Mouse (Mus musculus) CH12.LX (cell line): Measurements from ENCODE around the gene Fap. TPM values are rescaled to one million over a fixed set of nuclear protein-coding genes. Genes with fewer than 3 reads are reported as not detected.

Source experiments
- DNase-seq: peaks from one replicate; pipeline ENCODE4 v3.0.0-alpha.2; 2013; ENCODE audit errors: extremely low read depth
- H3K27ac ChIP-seq: 2 replicates; pipeline ENCODE4 v1.5.1; 2012; ENCODE audit warnings: low read depth, mild to moderate bottlenecking, control low read depth, moderate library complexity; ENCODE audit not compliant: insufficient read depth
- H3K27me3 ChIP-seq: replicated peaks from 2 replicates; pipeline ENCODE3; 2012; ENCODE audit warnings: inconsistent platforms
- H3K36me3 ChIP-seq, 2 experiments: replicated peaks in 1 of 2; 2 replicates each; pipeline versions ENCODE3 to v1.6.1; 2012; ENCODE audit warnings: inconsistent platforms in 1 of 2, low read length in 1 of 2, mild to moderate bottlenecking in 1 of 2, mixed read lengths in 1 of 2, moderate library complexity in 1 of 2; ENCODE audit not compliant: control insufficient read depth in 1 of 2, insufficient read depth in 1 of 2
- H3K4me1 ChIP-seq, 2 experiments: 2 replicates each; pipeline ENCODE4 v1.6.1; 2012; ENCODE audit warnings: inconsistent platforms in 1 of 2, moderate library complexity in 1 of 2; ENCODE audit not compliant: insufficient read depth in 2 of 2, control insufficient read depth in 1 of 2
- H3K4me2 ChIP-seq: 2 replicates; pipeline ENCODE4 v1.6.1; 2012; ENCODE audit warnings: low read depth, mild to moderate bottlenecking, control low read depth; ENCODE audit not compliant: poor library complexity, insufficient read depth, severe bottlenecking
- H3K4me3 ChIP-seq, 3 experiments: fragments of 150-350 bp in 1 of 3; sonication (generic) in 1 of 3; replicated peaks in 1 of 3; 2 replicates each; pipeline versions ENCODE3 to v1.5.1; 2011 to 2012; ENCODE audit warnings: low read depth in 2 of 3, low read length in 2 of 3, mild to moderate bottlenecking in 2 of 3, moderate library complexity in 2 of 3, control low read depth in 1 of 3, improper control_type of control experiment in 1 of 3, inconsistent platforms in 1 of 3, mixed read lengths in 1 of 3; ENCODE audit not compliant: poor library complexity in 1 of 3
- H3K79me2 ChIP-seq: replicated peaks from 2 replicates; pipeline ENCODE4 v1.6.1; 2012; ENCODE audit warnings: mild to moderate bottlenecking, moderate library complexity; ENCODE audit not compliant: control insufficient read depth, poor library complexity, insufficient read depth, severe bottlenecking; ENCODE audit errors: extremely low read depth
- H3K9ac ChIP-seq: 2 replicates; pipeline ENCODE4 v1.6.1; 2012; ENCODE audit warnings: low read depth, mild to moderate bottlenecking, control low read depth, moderate library complexity; ENCODE audit not compliant: insufficient read depth
- H3K9me3 ChIP-seq: replicated peaks from 2 replicates; pipeline ENCODE3; 2012; ENCODE audit warnings: low read length, inconsistent platforms, mixed read lengths
- BHLHE40 ChIP-seq: IDR thresholded peaks from 2 replicates; pipeline ENCODE4 v1.6.1; 2011; ENCODE audit warnings: mild to moderate bottlenecking, low read depth, low read length, improper control_type of control experiment
- CHD1 ChIP-seq: IDR thresholded peaks from 2 replicates; pipeline ENCODE4 v1.6.1; 2012; ENCODE audit warnings: low read depth, low read length, improper control_type of control experiment, inconsistent platforms
- ELF1 ChIP-seq: IDR thresholded peaks from 2 replicates; pipeline ENCODE4 v1.6.1; 2014; ENCODE audit warnings: low read depth, mild to moderate bottlenecking, inconsistent platforms, low read length, improper control_type of control experiment
- ETS1 ChIP-seq: conservative IDR thresholded peaks from 2 replicates; pipeline ENCODE4 v1.6.1; 2012; ENCODE audit warnings: low read depth, mild to moderate bottlenecking, inconsistent platforms, low read length, improper control_type of control experiment, moderate library complexity
- GABPA ChIP-seq: IDR thresholded peaks from 2 replicates; pipeline ENCODE4 v1.6.1; 2012; ENCODE audit warnings: low read depth, low read length, improper control_type of control experiment, inconsistent platforms; ENCODE audit not compliant: insufficient replicate concordance
- HCFC1 ChIP-seq: IDR thresholded peaks from 2 replicates; pipeline ENCODE4 v1.6.1; 2012; ENCODE audit warnings: low read depth, mild to moderate bottlenecking, inconsistent platforms, low read length, improper control_type of control experiment
- JUN ChIP-seq: IDR thresholded peaks from 2 replicates; pipeline ENCODE4 v1.6.1; 2011; ENCODE audit warnings: low read depth, mild to moderate bottlenecking, low read length, improper control_type of control experiment, moderate library complexity; ENCODE audit not compliant: insufficient read depth
- MAFK ChIP-seq: IDR thresholded peaks from 2 replicates; pipeline ENCODE4 v1.6.1; 2011; ENCODE audit warnings: low read length, improper control_type of control experiment; ENCODE audit not compliant: insufficient replicate concordance
- MAX ChIP-seq: IDR thresholded peaks from 2 replicates; pipeline ENCODE4 v1.6.1; 2011; ENCODE audit warnings: low read length, improper control_type of control experiment
- MEF2A ChIP-seq: IDR thresholded peaks from 2 replicates; pipeline ENCODE4 v1.6.1; 2014; ENCODE audit warnings: low read depth, mild to moderate bottlenecking, inconsistent platforms, low read length, improper control_type of control experiment, borderline replicate concordance
- MXI1 ChIP-seq: IDR thresholded peaks from 2 replicates; pipeline ENCODE4 v1.6.1; 2011; ENCODE audit warnings: mild to moderate bottlenecking, low read depth, low read length, improper control_type of control experiment
- MYC ChIP-seq: IDR thresholded peaks from 2 replicates; pipeline ENCODE4 v1.6.1; 2011; ENCODE audit warnings: low read depth, mild to moderate bottlenecking, improper control_type of control experiment, low read length
- NELFE ChIP-seq: IDR thresholded peaks from 2 replicates; pipeline ENCODE4 v1.6.1; 2011; ENCODE audit warnings: low read depth, low read length, improper control_type of control experiment
- PAX5 ChIP-seq: IDR thresholded peaks from 2 replicates; pipeline ENCODE4 v1.6.1; 2012; ENCODE audit warnings: low read length, inconsistent platforms, mixed read lengths
- UBTF ChIP-seq: IDR thresholded peaks from 2 replicates; pipeline ENCODE4 v1.6.1; 2012; ENCODE audit warnings: low read depth, mild to moderate bottlenecking, inconsistent platforms, low read length, improper control_type of control experiment, moderate library complexity
- USF1 ChIP-seq: IDR thresholded peaks from 2 replicates; pipeline ENCODE4 v1.6.1; 2014; ENCODE audit warnings: low read depth, mild to moderate bottlenecking, inconsistent platforms, low read length, improper control_type of control experiment
- ZMIZ1 ChIP-seq: IDR thresholded peaks from 2 replicates; pipeline ENCODE4 v1.6.1; 2012; ENCODE audit warnings: low read depth, mild to moderate bottlenecking, inconsistent platforms, low read length, improper control_type of control experiment
- dilution Hi-C: fragments of 300-500 bp; cut with MboI; formaldehyde crosslinking; loops from 2 replicates; pipeline ENCODE4 v1.14.3; 2020; ENCODE audit warnings: low sequenced_read_pairs; ENCODE audit not compliant: extremely low pct_unique_long_range_greater_than_20kb, extremely low pct_ligation_motif_present
- in situ Hi-C: fragments of 300-500 bp; cut with MboI; formaldehyde crosslinking; loops from 3 replicates; pipeline ENCODE4 v1.14.3; 2019; ENCODE audit warnings: low sequenced_read_pairs, low pct_ligation_motif_present, low pct_unique_long_range_greater_than_20kb, mixed read lengths
- polyA plus RNA-seq: library from polyadenylated mRNA; unstranded; fragments of >175 nt; gene quantifications from 2 replicates; pipeline ENCODE4 v1.2.1, GENCODE M21; 2012; ENCODE audit warnings: low read depth; ENCODE audit not compliant: insufficient read length
- total RNA-seq, 2 experiments: library from RNA; depleted of rRNA; stranded (reverse); fragments of 300-350 nt in 1 of 2; fragments of >200 nt in 1 of 2; gene quantifications; 2 replicates each; pipeline ENCODE4 v1.2.3; 2012 to 2014

Gene Fap
- total and polyA plus RNA-seq, 3 experiments = 0.15 TPM; not detected in 2

DNA sequence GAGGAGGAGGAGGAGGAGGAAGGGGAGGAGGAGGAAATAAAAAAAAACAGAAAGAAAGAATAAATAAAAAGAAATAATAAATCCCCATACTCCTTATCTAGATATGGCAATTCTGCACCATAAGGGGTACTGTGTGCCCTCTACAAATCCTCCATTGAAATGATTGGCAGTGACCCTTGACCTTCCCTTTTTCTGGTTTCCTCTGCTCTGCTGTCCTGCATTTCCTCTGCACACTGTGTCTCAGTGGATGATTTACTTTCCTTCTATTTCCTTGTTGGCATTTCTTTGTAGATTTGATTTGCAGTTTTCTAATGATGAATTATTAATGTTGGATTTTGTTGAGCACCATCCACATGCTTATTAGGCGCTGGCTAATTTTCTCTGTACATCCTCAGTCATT is 9.2 kb downstream of the Fap start:
- H3K79me2 ChIP-seq = no peaks in the 10 kb centered on the region
- DNase-seq = no peak
- dilution Hi-C loops = no loop called here

GRCm38 (mm10) chr2:62562661-62563485 is 11.0 kb downstream of the Fap start:
- no peak overlapping the region for H3K4me2 ChIP-seq
- no peak overlapping the region for H3K4me3 ChIP-seq
- TF ChIP-seq NELFE (no peak), MXI1 (no peak), BHLHE40 (no peak), JUN (no peak), USF1 (no peak), ETS1 (no peak), GABPA (no peak), ELF1 (no peak), ZMIZ1 (no peak)
- H3K4me1 ChIP-seq = no peaks in the 10 kb centered on the region
- dilution Hi-C loops = no loop called here
- DNase-seq = no peak
- no peaks in the 10 kb centered on the region for H3K27me3 ChIP-seq
- no peak overlapping the region for H3K27ac ChIP-seq
- no peaks in the 10 kb centered on the region for H3K36me3 ChIP-seq
- in situ Hi-C loops = no loop called here
- no peak overlapping the region for H3K9ac ChIP-seq
- no peaks in the 10 kb centered on the region for H3K9me3 ChIP-seq
- H3K79me2 ChIP-seq = no peaks in the 10 kb centered on the region

More for the DNA sequence above, 9.2 kb downstream of the Fap start:
- Histone ChIP-seq H3K9me3 (no peaks in the 10 kb centered on the region), H3K36me3 (no peaks in the 10 kb centered on the region), H3K9ac (no peak overlapping the region), H3K4me3 (no peak overlapping the region), H3K4me1 (no peaks in the 10 kb centered on the region), H3K27ac (no peak overlapping the region), H3K4me2 (no peak overlapping the region), H3K27me3 (no peaks in the 10 kb centered on the region)
- TF ChIP-seq CHD1 (no peak), PAX5 (no peak), MAX (no peak), GABPA (no peak), UBTF (no peak), MYC (no peak), MEF2A (no peak), JUN (no peak), MAFK (no peak), HCFC1 (no peak)
- in situ Hi-C loops = no loop called here
